Mouse (Mus musculus) naive thymus-derived CD4-positive, alpha-beta T cell, adult 5 months (primary cell): Measurements from ENCODE around the gene Zfp821. TPM values are rescaled to one million over a fixed set of nuclear protein-coding genes. Genes with fewer than 3 reads are reported as not detected.

ENCODE experiments used
- polyA plus RNA-seq: library from polyadenylated mRNA; unstranded; fragments of 100-300 nt; shearing (Covaris generic); gene quantifications from one replicate; pipeline ENCODE4 v1.2.1, GENCODE M21; 2017

The Zfp821 gene
- 2.8 TPM for polyA plus RNA-seq

GRCm38 (mm10) chr8:109705320-109706075 lies at the start of gene Zfp821:
Zfp821 (plus strand) TSS chr8:109705546.

DNA sequence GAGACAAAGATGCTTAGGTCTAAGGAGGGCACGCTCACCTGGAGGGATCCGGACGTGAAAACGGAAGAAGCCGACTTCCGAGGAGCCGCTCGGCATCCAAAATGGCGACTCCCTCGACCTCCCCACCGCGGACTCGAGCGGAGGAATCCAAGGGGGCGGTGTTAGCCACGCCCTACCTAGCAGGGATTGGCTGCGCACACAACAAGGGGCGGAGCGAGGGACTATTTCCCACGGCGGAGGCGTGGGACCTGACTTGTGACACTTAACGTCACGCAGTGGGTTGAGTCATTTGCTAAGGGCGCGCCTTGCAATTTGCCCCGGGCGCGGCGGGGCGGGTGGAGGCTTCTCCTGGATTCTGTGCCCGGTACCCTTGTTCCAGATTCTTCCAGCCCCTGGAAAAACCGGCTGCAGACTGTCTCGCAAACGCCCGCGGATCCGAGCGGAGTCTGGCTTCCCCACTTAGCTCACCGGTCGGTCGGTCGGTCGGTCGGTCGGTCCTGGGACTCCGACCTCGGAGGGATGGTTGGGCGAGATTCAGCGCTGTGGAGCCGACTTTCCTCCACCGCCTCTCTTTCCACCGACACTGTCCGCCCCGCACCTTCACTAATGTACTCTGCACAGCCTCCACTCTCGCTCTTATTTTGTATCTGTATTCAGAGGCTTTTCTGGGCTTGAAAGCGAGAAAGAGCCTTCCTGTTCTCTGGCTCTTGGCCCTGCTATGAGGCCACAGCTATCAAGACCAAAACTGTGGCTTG lies 12.0 kb upstream of the Zfp821 start, which contains the start of gene Ist1:
TSS of gene Ist1 (minus strand) at position 115 of the 755 bp plus-strand sequence.

DNA sequence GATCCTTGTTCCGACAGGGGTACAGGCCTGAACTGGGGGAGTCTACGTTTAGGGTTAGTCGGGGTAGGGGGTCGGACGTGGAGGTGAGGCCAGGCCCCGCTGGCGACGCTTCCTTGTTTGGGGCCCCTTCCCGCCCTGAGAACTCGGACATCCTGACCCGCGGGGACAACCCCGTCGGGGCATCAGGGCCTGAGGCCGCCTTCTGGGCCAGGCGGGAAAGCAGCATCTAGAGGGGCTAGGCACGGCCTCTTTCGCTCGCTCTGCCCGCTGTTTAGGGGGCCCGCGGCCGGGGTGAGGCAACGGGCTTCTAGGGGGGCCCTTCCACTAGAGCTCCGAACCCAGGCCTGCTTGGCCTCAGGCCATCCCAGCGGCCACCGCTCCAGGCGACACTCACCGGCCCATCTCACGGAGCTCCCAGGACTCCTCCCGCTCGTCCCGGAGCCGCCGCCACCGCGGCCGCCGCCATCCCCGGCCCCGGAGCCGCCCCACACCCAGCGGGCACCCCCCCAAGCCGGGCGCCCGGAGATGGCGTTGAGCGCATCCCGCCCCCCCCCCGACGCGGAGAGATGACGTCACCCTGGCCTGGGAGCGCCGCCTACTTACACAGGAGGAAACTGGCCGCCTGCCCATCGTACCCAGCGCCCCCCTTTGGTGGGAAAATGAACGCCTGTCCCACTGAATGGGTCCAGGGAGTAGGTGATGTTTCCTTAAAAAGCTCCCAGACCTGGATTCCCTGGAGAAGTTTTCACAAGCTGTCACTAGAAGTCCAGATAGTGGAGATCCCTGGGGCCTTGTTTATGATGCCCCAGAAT lies 32.1 kb downstream of the Zfp821 start, which contains the start of gene Atxn1l:
TSS of gene Atxn1l (minus strand) at position 503 of the 812 bp plus-strand sequence.

Other genes with a start within 250 kb of the Zfp821 start
- not detected for gene Pmfbp1, start 211.5 kb upstream of the Zfp821 start, polyA plus RNA-seq
- gene Dhx38, start 139.7 kb upstream of the Zfp821 start, polyA plus RNA-seq = 46.0 TPM
- gene Txnl4b, start 139.7 kb upstream of the Zfp821 start, polyA plus RNA-seq = 4.4 TPM
- gene Hp, start 126.4 kb upstream of the Zfp821 start, polyA plus RNA-seq = not detected
- 28.4 TPM for gene Dhodh, start 96.9 kb upstream of the Zfp821 start, polyA plus RNA-seq
- gene Pkd1l3, start 91.0 kb upstream of the Zfp821 start, polyA plus RNA-seq = 1.2 TPM
- 147 TPM for gene Ist1, start 12.3 kb upstream of the Zfp821 start, polyA plus RNA-seq
- gene Atxn1l, start 32.2 kb downstream of the Zfp821 start, polyA plus RNA-seq = 4.6 TPM
- 58.9 TPM for gene Ap1g1, start 73.0 kb downstream of the Zfp821 start, polyA plus RNA-seq
- gene Phlpp2, start 163.0 kb downstream of the Zfp821 start, polyA plus RNA-seq = 0.76 TPM